Mouse (Mus musculus) mouse embryonic stem cell (cell line): ENCODE measurements around the gene Yjefn3.
"Not testable (repeated sequence)": the region's sequence is repeated elsewhere in the genome, so short reads cannot be mapped to it uniquely, and the experiment has no call there.

Source experiments
- in situ Hi-C, 2 experiments: fragments of 300-500 bp; cut with MboI; formaldehyde crosslinking; loops; 1 replicate in 1 of 2; 3 replicates in 1 of 2; pipeline ENCODE4 v1.14.3; 2019 to 2020; ENCODE audit warnings: low sequenced_read_pairs in 2 of 2, low pct_unique_long_range_greater_than_20kb in 1 of 2, mixed read lengths in 1 of 2; ENCODE audit not compliant: unreplicated experiment in 1 of 2

The Yjefn3 gene

GRCm38 (mm10) chr8:69902163-69903062, at the start of gene Yjefn3, which contains the start of the genes Tssk6 and Ndufa13:
Gene Yjefn3, minus strand, starts transcription at chr8:69902712.
Gene Tssk6, plus strand, starts transcription at chr8:69902184.
Gene Ndufa13, minus strand, starts transcription at chr8:69902558.
- in situ Hi-C loops: no loop called here

GRCm38 (mm10) chr8:69950300-69950699, 47.8 kb upstream of the Yjefn3 start:
- in situ Hi-C loops: no loop called here

GRCm38 (mm10) chr8:69942495-69942894, 40.0 kb upstream of the Yjefn3 start:
- in situ Hi-C loops: not testable (repeated sequence)

GRCm38 (mm10) chr8:69940386-69940785, 37.9 kb upstream of the Yjefn3 start:
- in situ Hi-C loops: no loop called here

- in situ Hi-C loops: no loop called here
Observed at GRCm38 (mm10) chr8:69939633-69940032, 37.1 kb upstream of the Yjefn3 start.

- in situ Hi-C loops: no loop called here
Observed at GRCm38 (mm10) chr8:69938245-69938982, 35.9 kb upstream of the Yjefn3 start.

GRCm38 (mm10) chr8:69937466-69937865, 35.0 kb upstream of the Yjefn3 start:
- in situ Hi-C loops: no loop called here

- in situ Hi-C loops: no loop called here
Observed at GRCm38 (mm10) chr8:69936050-69936794, 33.7 kb upstream of the Yjefn3 start.

- in situ Hi-C loops: no loop called here
Observed at GRCm38 (mm10) chr8:69935431-69935830, 32.9 kb upstream of the Yjefn3 start.

- in situ Hi-C loops: no loop called here
Observed at GRCm38 (mm10) chr8:69934582-69934981, 32.1 kb upstream of the Yjefn3 start.

- in situ Hi-C loops: no loop called here
Observed at GRCm38 (mm10) chr8:69933811-69934210, 31.3 kb upstream of the Yjefn3 start.

GRCm38 (mm10) chr8:69926901-69927300, 24.4 kb upstream of the Yjefn3 start:
- in situ Hi-C loops: no loop called here

- in situ Hi-C loops: no loop called here
Observed at GRCm38 (mm10) chr8:69923986-69924385, 21.5 kb upstream of the Yjefn3 start.

GRCm38 (mm10) chr8:69921141-69921540, 18.6 kb upstream of the Yjefn3 start:
- in situ Hi-C loops: no loop called here

- in situ Hi-C loops: loop anchor here in 1 of 2 experiments (5.0 kb wide), 1 partner anchor 77 kb away; the partner anchor contains the start of gene Gatad2a
Observed at GRCm38 (mm10) chr8:69919876-69920662, 17.6 kb upstream of the Yjefn3 start.

- in situ Hi-C loops: loop anchor here in 1 of 2 experiments (5.0 kb wide), 1 partner anchor 78 kb away; the partner anchor contains the start of gene Gatad2a
Observed at GRCm38 (mm10) chr8:69919010-69919409, 16.5 kb upstream of the Yjefn3 start.

- in situ Hi-C loops: loop anchor here in 1 of 2 experiments (5.0 kb wide), 1 partner anchor 79 kb away; the partner anchor contains the start of gene Gatad2a
Observed at GRCm38 (mm10) chr8:69918506-69918905, 16.0 kb upstream of the Yjefn3 start.

GRCm38 (mm10) chr8:69915748-69916147, 13.2 kb upstream of the Yjefn3 start:
- in situ Hi-C loops: loop anchor here in 1 of 2 experiments (5.0 kb wide), 1 partner anchor 82 kb away; the partner anchor contains the start of gene Gatad2a
